Mouse (Mus musculus): ENCODE data around the gene Gm15737.
A peak's percentile ranks its signal among the peaks of the same experiment; 100 is the strongest.

Gene Gm15737

GRCm38 (mm10) chr6:92860285-92860912, 8.8 kb upstream of the Gm15737 start:
- TF ChIP-seq GATA4 (IDR thresholded peaks at IDR 0.05; ENCODE audit: insufficient replicate concordance, low read length): no peak

- no peak for TF ChIP-seq GATA4 (IDR thresholded peaks at IDR 0.05; ENCODE audit: insufficient replicate concordance, low read length)
Measured at GRCm38 (mm10) chr6:92862599-92862998, 6.6 kb upstream of the Gm15737 start.

DNA sequence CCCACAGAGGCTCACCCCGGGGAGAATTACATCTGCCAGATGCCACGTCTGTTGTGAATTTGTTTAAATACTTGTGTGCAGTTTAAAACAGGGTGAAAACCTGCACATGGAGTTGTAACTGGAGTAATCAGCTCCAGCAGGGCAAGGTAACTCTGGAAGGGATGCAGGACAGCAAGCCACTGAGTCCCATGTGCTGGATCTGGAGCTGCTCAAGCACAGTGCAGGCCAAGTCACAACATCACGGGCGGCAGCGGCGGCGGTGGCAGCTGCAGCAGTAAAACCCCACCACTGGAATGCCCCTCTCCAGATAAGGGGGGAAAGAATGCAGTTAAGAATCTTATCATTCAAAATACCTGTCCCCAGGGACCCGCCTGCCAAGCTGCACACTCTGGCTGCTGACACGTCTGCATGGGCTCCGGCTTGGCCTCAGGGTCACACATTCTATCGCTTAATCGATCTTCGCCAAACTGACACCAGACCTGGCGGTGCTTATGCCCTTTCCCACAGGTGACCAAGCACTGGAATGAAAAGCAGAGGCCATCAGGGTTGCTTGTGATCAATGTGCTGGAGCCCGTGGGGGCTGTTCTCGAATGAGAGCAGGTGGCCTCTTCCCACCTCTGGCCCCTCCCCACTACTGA, 544 bp downstream of the Gm15737 start:
- TF ChIP-seq GATA4 (IDR thresholded peaks at IDR 0.05; ENCODE audit: insufficient replicate concordance, low read length): no peak

GRCm38 (mm10) chr6:92871813-92872212, 2.7 kb downstream of the Gm15737 start:
- TF ChIP-seq GATA4 (IDR thresholded peaks at IDR 0.05; ENCODE audit: insufficient replicate concordance, low read length): no peak

DNA sequence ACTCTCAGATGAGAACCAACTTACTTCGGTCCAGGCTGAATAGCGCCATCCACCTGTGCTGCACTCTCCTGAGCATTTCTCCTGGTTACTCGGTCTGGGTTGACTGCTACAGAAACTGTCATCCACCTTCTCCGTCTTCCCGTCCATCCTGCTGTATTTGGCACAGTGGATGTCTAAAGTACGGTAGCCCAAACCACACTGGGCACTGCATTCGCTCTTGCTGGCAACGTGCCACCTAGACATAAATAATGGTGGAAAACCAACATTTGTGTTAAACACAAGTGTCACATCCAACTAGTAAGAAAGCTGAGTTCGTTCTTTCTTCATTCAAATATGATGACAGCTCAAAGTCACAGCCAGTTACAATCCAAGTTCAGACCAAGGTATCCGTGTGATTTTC, 3.6 kb downstream of the Gm15737 start:
- no peak for TF ChIP-seq GATA4 (IDR thresholded peaks at IDR 0.05; ENCODE audit: insufficient replicate concordance, low read length)

DNA sequence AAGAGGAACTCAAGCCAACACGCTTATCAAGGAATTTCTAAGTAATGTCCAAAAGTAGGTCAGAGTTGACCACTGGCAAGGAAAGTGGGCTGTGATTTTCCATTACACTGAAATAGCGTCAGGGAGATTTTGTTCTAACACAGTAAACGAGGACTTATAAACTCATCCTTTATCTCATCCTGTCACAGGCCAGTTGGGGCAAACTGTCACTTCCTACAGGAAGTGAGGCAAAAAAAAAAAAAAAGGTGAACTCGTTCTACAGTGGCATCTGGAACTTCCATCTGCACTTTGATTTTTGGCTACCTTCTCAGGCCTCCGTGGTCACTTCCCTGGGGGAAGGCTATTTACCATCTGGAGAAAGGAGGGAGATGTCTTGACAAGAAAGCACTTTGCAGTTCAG, 5.7 kb downstream of the Gm15737 start:
- 0 out of 2 replicates have a peak, but pooled peaks have one; percentile 54 for TF ChIP-seq GATA4 (IDR thresholded peaks at IDR 0.05; ENCODE audit: insufficient replicate concordance, low read length)

GRCm38 (mm10) chr6:92875340-92875739, 6.2 kb downstream of the Gm15737 start:
- no peak for TF ChIP-seq GATA4 (IDR thresholded peaks at IDR 0.05; ENCODE audit: insufficient replicate concordance, low read length)

DNA sequence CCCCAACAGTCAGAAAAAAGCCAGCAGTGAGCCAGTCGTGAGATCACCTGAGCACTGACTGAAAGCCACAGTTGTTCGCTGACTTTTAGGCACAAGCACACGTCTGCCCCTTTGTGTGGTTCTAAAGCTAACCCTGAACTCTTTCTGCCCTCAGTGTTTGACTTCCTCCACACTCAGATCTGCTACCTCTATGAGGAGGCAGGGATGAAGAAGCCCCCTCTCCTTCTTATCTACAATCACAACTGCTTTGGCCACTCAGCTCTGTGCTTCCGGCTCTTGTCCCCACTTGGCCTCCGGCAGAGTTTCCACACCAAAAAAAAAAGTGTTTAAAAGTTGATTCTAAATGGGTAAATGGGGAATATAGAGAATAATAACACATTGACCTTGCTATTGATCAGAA, 7.0 kb downstream of the Gm15737 start:
- TF ChIP-seq GATA4 (IDR thresholded peaks at IDR 0.05; ENCODE audit: insufficient replicate concordance, low read length): no peak

- TF ChIP-seq GATA4 (IDR thresholded peaks at IDR 0.05; ENCODE audit: insufficient replicate concordance, low read length): no peak
Measured at GRCm38 (mm10) chr6:92877236-92877635, 8.1 kb downstream of the Gm15737 start.

DNA sequence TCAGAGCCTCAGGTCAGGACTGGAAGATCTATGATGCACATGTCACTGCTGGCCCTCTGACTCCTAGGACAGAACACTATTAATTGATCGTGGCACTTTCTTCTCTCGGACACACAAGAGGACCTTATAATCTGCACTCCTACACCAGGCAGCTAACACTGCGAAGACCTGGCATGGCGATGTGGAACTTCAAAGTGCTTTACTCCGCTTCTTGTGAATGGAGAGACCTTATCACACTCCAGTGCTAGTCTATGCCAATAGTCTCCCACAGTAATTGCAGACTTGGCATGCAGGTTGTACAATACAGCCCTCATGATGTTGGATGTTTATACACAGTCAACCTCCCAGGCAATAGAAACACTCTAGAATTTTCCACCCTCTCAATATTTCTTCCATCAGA, 9.6 kb downstream of the Gm15737 start:
- TF ChIP-seq GATA4 (IDR thresholded peaks at IDR 0.05; ENCODE audit: insufficient replicate concordance, low read length): no peak

GRCm38 (mm10) chr6:92879700-92880265, 10.6 kb downstream of the Gm15737 start:
- no peak for TF ChIP-seq GATA4 (IDR thresholded peaks at IDR 0.05; ENCODE audit: insufficient replicate concordance, low read length)

GRCm38 (mm10) chr6:92882446-92882845, 13.3 kb downstream of the Gm15737 start:
- TF ChIP-seq GATA4 (IDR thresholded peaks at IDR 0.05; ENCODE audit: insufficient replicate concordance, low read length): no peak

DNA sequence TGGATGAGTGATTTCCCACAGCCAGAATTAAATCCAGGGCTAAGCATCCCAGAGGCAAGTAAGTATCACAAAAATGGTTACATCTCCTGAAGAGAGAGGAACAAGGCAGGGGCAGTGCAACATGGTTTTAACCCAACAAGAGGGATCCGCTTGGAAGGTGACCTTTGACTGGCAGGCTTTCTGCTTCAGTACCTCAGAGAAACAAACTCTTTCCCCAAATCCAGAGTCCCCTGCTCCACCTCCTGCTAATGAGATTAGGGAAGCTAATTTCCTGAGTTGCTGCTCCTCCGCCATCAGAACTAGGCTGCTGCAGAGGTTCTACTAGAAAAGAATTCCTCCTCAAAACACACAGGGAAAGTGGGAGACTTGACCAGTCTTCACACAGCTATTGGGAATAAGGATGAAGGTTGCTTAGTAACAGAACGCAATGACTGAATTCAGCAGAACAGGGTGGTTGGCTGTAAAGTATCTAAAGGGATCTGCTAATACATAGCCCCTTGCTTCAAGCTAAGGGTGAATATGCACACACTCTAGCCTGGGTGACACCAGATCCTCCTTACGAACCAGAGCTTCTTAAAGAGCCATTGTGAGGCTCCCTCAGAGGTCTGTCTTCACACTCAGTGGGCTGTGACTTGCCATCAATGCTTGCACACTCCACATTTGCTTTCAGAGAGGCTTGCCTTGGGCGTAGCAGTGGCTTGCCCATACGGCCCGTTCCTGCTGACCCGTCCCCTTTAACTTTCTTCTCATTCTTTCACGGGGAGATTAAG, 14.2 kb downstream of the Gm15737 start:
- no peak for TF ChIP-seq GATA4 (IDR thresholded peaks at IDR 0.05; ENCODE audit: insufficient replicate concordance, low read length)

DNA sequence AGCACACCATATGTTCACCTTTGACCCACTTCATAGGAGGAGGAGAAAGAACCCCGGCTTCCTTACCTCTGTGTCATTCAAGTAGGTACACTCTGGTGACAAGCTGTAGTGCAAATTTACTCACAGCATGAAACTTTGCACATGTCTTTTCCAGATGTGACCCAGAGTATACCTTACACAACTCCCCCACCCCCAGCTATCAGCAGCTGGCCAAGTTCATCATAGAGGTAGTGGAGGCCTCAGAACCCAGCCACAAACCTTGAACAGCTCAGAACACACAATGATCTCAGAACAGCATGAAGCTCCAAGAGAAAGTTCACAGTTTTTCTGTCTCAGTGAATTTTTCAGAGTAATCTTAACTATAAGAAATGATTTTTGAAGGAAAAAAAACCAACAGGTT, 22.4 kb downstream of the Gm15737 start:
- TF ChIP-seq GATA4 (IDR thresholded peaks at IDR 0.05; ENCODE audit: insufficient replicate concordance, low read length): no peak

GRCm38 (mm10) chr6:92904037-92904436, 34.9 kb downstream of the Gm15737 start:
- TF ChIP-seq GATA4 (IDR thresholded peaks at IDR 0.05; ENCODE audit: insufficient replicate concordance, low read length): no peak

DNA sequence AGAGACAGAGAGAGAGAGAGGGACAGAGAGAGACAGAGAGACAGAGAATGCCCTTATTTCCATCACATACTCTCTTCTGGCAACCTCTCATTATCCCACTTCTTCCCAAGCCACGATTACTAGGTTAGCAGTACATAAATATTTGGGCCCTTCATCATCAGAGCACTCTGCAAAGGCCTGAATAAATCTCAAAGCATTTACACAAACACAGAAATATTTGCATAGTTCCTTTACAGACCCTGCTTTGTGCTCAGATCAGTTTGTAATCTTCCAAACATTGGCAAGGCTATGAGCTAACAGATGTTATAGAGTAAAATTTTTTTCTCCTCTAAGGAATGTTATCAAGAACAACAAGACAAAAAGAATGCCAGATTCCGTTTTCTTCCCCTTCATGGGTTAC, 35.3 kb downstream of the Gm15737 start:
- TF ChIP-seq GATA4 (IDR thresholded peaks at IDR 0.05; ENCODE audit: insufficient replicate concordance, low read length): no peak

Data from liver, adult (tissue).